Mouse (Mus musculus): ENCODE results near the gene Pex14.
A peak's percentile ranks its signal among the peaks of the same experiment; 100 is the strongest.

Gene Pex14

GRCm38 (mm10) chr4:149136982-149137770 lies 37.5 kb upstream of the Pex14 start, which contains the start of gene Cenps:
Cenps (minus strand) TSS chr4:149137629.
- TF ChIP-seq CTCF (conservative IDR thresholded peaks at IDR 0.05; ENCODE audit: low read length), result no peak
- TF ChIP-seq POU5F1 (IDR thresholded peaks at IDR 0.05; ENCODE audit: borderline replicate concordance, low read length), result no peak
- Histone ChIP-seq H3K9me3 (ENCODE audit: low read length) (no peaks in the 10 kb centered on the region), H3K27me3 (ENCODE audit: insufficient read depth, low read length) (no peaks in the 10 kb centered on the region), H3K4me3 (replicated peaks; ENCODE audit: low read length) (peak within 1 kb of the TSS; percentile 89), H3K4me1 (replicated peaks; ENCODE audit: low read depth, low read length) (peaks cover 32% of the 10 kb centered on the region), H3K36me3 (ENCODE audit: insufficient read depth, low read length) (peaks cover 5% of the 10 kb centered on the region)

GRCm38 (mm10) chr4:149136116-149136850 lies 36.6 kb upstream of the Pex14 start:
- Histone ChIP-seq H3K4me3 (replicated peaks; ENCODE audit: low read length) (peak overlapping the region; percentile 89), H3K36me3 (ENCODE audit: insufficient read depth, low read length) (peaks cover 14% of the 10 kb centered on the region), H3K4me1 (replicated peaks; ENCODE audit: low read depth, low read length) (peaks cover 41% of the 10 kb centered on the region), H3K27me3 (ENCODE audit: insufficient read depth, low read length) (no peaks in the 10 kb centered on the region), H3K9me3 (ENCODE audit: low read length) (no peaks in the 10 kb centered on the region)
- no peak for TF ChIP-seq POU5F1 (IDR thresholded peaks at IDR 0.05; ENCODE audit: borderline replicate concordance, low read length)
- TF ChIP-seq CTCF (conservative IDR thresholded peaks at IDR 0.05; ENCODE audit: low read length), result no peak
- no peak for TF ChIP-seq NANOG (IDR thresholded peaks at IDR 0.05; ENCODE audit: borderline replicate concordance, low read length)

GRCm38 (mm10) chr4:149133395-149133794 lies 33.7 kb upstream of the Pex14 start:
- H3K27me3 ChIP-seq (ENCODE audit: insufficient read depth, low read length), result no peaks in the 10 kb centered on the region
- no peaks in the 10 kb centered on the region for H3K9me3 ChIP-seq (ENCODE audit: low read length)
- H3K4me1 ChIP-seq (replicated peaks; ENCODE audit: low read depth, low read length), result peaks cover 56% of the 10 kb centered on the region
- TF ChIP-seq NANOG (IDR thresholded peaks at IDR 0.05; ENCODE audit: borderline replicate concordance, low read length) (no peak), CTCF (conservative IDR thresholded peaks at IDR 0.05; ENCODE audit: low read length) (no peak), POU5F1 (IDR thresholded peaks at IDR 0.05; ENCODE audit: borderline replicate concordance, low read length) (no peak)
- 0 out of 2 replicates have a peak overlapping the region, but pooled peaks have one; percentile 13 for H3K4me3 ChIP-seq (replicated peaks; ENCODE audit: low read length)
- peaks cover 41% of the 10 kb centered on the region for H3K36me3 ChIP-seq (ENCODE audit: insufficient read depth, low read length)

GRCm38 (mm10) chr4:149131789-149132565 lies 32.3 kb upstream of the Pex14 start:
- no peak overlapping the region for H3K4me3 ChIP-seq (replicated peaks; ENCODE audit: low read length)
- no peaks in the 10 kb centered on the region for H3K27me3 ChIP-seq (ENCODE audit: insufficient read depth, low read length)
- no peaks in the 10 kb centered on the region for H3K9me3 ChIP-seq (ENCODE audit: low read length)
- H3K36me3 ChIP-seq (ENCODE audit: insufficient read depth, low read length), result peaks cover 54% of the 10 kb centered on the region
- H3K4me1 ChIP-seq (replicated peaks; ENCODE audit: low read depth, low read length), result peaks cover 68% of the 10 kb centered on the region
- TF ChIP-seq POU5F1 (IDR thresholded peaks at IDR 0.05; ENCODE audit: borderline replicate concordance, low read length), result no peak
- TF ChIP-seq CTCF (conservative IDR thresholded peaks at IDR 0.05; ENCODE audit: low read length), result no peak
- no peak for TF ChIP-seq NANOG (IDR thresholded peaks at IDR 0.05; ENCODE audit: borderline replicate concordance, low read length)

GRCm38 (mm10) chr4:149131021-149131752 lies 31.5 kb upstream of the Pex14 start:
- Histone ChIP-seq H3K4me3 (replicated peaks; ENCODE audit: low read length) (peak overlapping the region; percentile 26; the same call in 1 of the 2 replicates), H3K27me3 (ENCODE audit: insufficient read depth, low read length) (no peaks in the 10 kb centered on the region), H3K9me3 (ENCODE audit: low read length) (no peaks in the 10 kb centered on the region), H3K4me1 (replicated peaks; ENCODE audit: low read depth, low read length) (peaks cover 68% of the 10 kb centered on the region), H3K36me3 (ENCODE audit: insufficient read depth, low read length) (peaks cover 62% of the 10 kb centered on the region)
- no peak for TF ChIP-seq NANOG (IDR thresholded peaks at IDR 0.05; ENCODE audit: borderline replicate concordance, low read length)
- no peak for TF ChIP-seq CTCF (conservative IDR thresholded peaks at IDR 0.05; ENCODE audit: low read length)
- no peak for TF ChIP-seq POU5F1 (IDR thresholded peaks at IDR 0.05; ENCODE audit: borderline replicate concordance, low read length)

- Histone ChIP-seq H3K36me3 (ENCODE audit: insufficient read depth, low read length) (peaks cover 64% of the 10 kb centered on the region), H3K4me1 (replicated peaks; ENCODE audit: low read depth, low read length) (peaks cover 83% of the 10 kb centered on the region), H3K9me3 (ENCODE audit: low read length) (no peaks in the 10 kb centered on the region), H3K27me3 (ENCODE audit: insufficient read depth, low read length) (no peaks in the 10 kb centered on the region), H3K4me3 (replicated peaks; ENCODE audit: low read length) (no peak overlapping the region)
- TF ChIP-seq NANOG (IDR thresholded peaks at IDR 0.05; ENCODE audit: borderline replicate concordance, low read length) (no peak), CTCF (conservative IDR thresholded peaks at IDR 0.05; ENCODE audit: low read length) (no peak), POU5F1 (IDR thresholded peaks at IDR 0.05; ENCODE audit: borderline replicate concordance, low read length) (no peak)
Observed at GRCm38 (mm10) chr4:149128467-149128866, 28.8 kb upstream of the Pex14 start.

- TF ChIP-seq POU5F1 (IDR thresholded peaks at IDR 0.05; ENCODE audit: borderline replicate concordance, low read length), result no peak
- peaks cover 82% of the 10 kb centered on the region for H3K4me1 ChIP-seq (replicated peaks; ENCODE audit: low read depth, low read length)
- H3K36me3 ChIP-seq (ENCODE audit: insufficient read depth, low read length), result peaks cover 53% of the 10 kb centered on the region
- H3K9me3 ChIP-seq (ENCODE audit: low read length), result no peaks in the 10 kb centered on the region
- peak within 1 kb of the TSS; percentile 26 for H3K4me3 ChIP-seq (replicated peaks; ENCODE audit: low read length)
- H3K27me3 ChIP-seq (ENCODE audit: insufficient read depth, low read length), result no peaks in the 10 kb centered on the region
Observed at GRCm38 (mm10) chr4:149126663-149127062, 27.0 kb upstream of the Pex14 start, which contains the start of gene Cort. Cort (minus strand) TSS chr4:149126763.
